In genomic region chr8:119926474-119926873, GRCm38 (mm10) we compare ENCODE assay signal across 11 mouse cellular contexts. TPM values are rescaled to one million over a fixed set of nuclear protein-coding genes. Genes with fewer than 3 reads are reported as not detected.
DNase-seq lines count a peak whose midpoint lies in the region; ATAC-seq and TF ChIP-seq lines count a peak whose summit lies in the region.
"Had no signal": no experiment of that assay in that cellular context is flagged by ENCODE, and none has a peak within 500 bp of the region (broad histone marks: within the 10 kb centered on the region; RNA-seq: fewer than 3 reads in every experiment).

No protein-coding gene starts in this region.

- in situ Hi-C loops in CH12.LX (cut with MboI; ENCODE audit: low pct_ligation_motif_present, low pct_unique_long_range_greater_than_20kb, low sequenced_read_pairs), result no loop called here

- dilution Hi-C loops in CH12.LX (cut with MboI; ENCODE audit: extremely low pct_ligation_motif_present, extremely low pct_unique_long_range_greater_than_20kb, low sequenced_read_pairs), result no loop called here

- H3K27ac ChIP-seq in heart, postnatal 0 days (ENCODE audit: low read depth), result 0 out of 2 replicates have a peak overlapping the region, but pooled peaks have one; percentile 36
- no peak overlapping the region for H3K27ac ChIP-seq in CH12.LX (ENCODE audit: insufficient read depth, low read depth)
- no peak overlapping the region for H3K27ac ChIP-seq in small intestine, adult 2 months (ENCODE audit: insufficient read depth, low read depth, low read length)
- H3K27ac ChIP-seq: heart, embryonic 15.5 days had no signal

- no peaks in the 10 kb centered on the region for H3K9me3 ChIP-seq in heart, postnatal 0 days (replicated peaks; ENCODE audit: control insufficient read depth, low read length)
- H3K9me3 ChIP-seq in CH12.LX (replicated peaks; ENCODE audit: low read length), result no peaks in the 10 kb centered on the region
- H3K9me3 ChIP-seq: heart, embryonic 15.5 days had no signal

- 68% methylated on average over 2 of the region's 2 CpGs for WGBS in heart, postnatal 0 days
- 58% methylated on average over 2 of the region's 2 CpGs for WGBS in small intestine, adult 2 months

- no peak overlapping the region for H3K4me3 ChIP-seq in heart, postnatal 0 days (ENCODE audit: low read depth, low read length)
- H3K4me3 ChIP-seq in CH12.LX (replicated peaks in 1 of 3; ENCODE audit: low read depth in 2 of 3, low read length in 2 of 3, poor library complexity in 1 of 3), result no peak overlapping the region
- no peak overlapping the region for H3K4me3 ChIP-seq in small intestine, adult 2 months (ENCODE audit: low read depth, low read length)
- H3K4me3 ChIP-seq: heart, embryonic 15.5 days had no signal

- no peak for ATAC-seq in heart, postnatal 0 days (ENCODE audit: insufficient read depth, low read depth)
- peak; percentile 61 for ATAC-seq in inflammation-experienced regulatory T-cells, adult 6 months

- H3K4me2 ChIP-seq in heart, postnatal 0 days (ENCODE audit: low read depth, low read length), result no peak overlapping the region
- H3K4me2 ChIP-seq in CH12.LX (ENCODE audit: insufficient read depth, low read depth, poor library complexity, severe bottlenecking), result no peak overlapping the region
- H3K4me2 ChIP-seq: heart, embryonic 15.5 days had no signal

- TF ChIP-seq EP300 in heart, postnatal 0 days (IDR thresholded peaks at IDR 0.05; ENCODE audit: low read depth), result no peak
- no peak for TF ChIP-seq EP300 in CH12.LX (IDR thresholded peaks at IDR 0.05; ENCODE audit: low read length)

- TF ChIP-seq RAD21 in CH12.LX (IDR thresholded peaks at IDR 0.05; ENCODE audit: low read depth, low read length), result peak; percentile 68

- H3K27me3 ChIP-seq in heart, postnatal 0 days (ENCODE audit: control insufficient read depth, insufficient read depth, low read length), result no peaks in the 10 kb centered on the region
- H3K27me3 ChIP-seq in CH12.LX (replicated peaks), result no peaks in the 10 kb centered on the region
- no peaks in the 10 kb centered on the region for H3K27me3 ChIP-seq in small intestine, adult 2 months (ENCODE audit: control insufficient read depth, insufficient read depth, low read length)
- H3K27me3 ChIP-seq: heart, embryonic 15.5 days had no signal

- H3K36me3 ChIP-seq in heart, postnatal 0 days (replicated peaks; ENCODE audit: control insufficient read depth, insufficient read depth, low read length), result no peaks in the 10 kb centered on the region
- H3K36me3 ChIP-seq in CH12.LX (replicated peaks in 1 of 2; ENCODE audit: control insufficient read depth in 1 of 2, insufficient read depth in 1 of 2, low read length in 1 of 2), result peaks cover 8 to 78% of the 10 kb centered on the region in 2 experiments
- H3K36me3 ChIP-seq in small intestine, adult 2 months (ENCODE audit: control insufficient read depth, insufficient read depth, low read length), result no peaks in the 10 kb centered on the region
- H3K36me3 ChIP-seq: heart, embryonic 15.5 days had no signal

- H3K79me2 ChIP-seq in CH12.LX (replicated peaks; ENCODE audit: control insufficient read depth, extremely low read depth, insufficient read depth, poor library complexity, severe bottlenecking), result peaks cover 97% of the 10 kb centered on the region

- peak; percentile 41 for TF ChIP-seq CTCF in heart, postnatal 0 days (IDR thresholded peaks at IDR 0.05; ENCODE audit: low read depth)
- peak in 1 of 2 experiments; percentile 69; a peak in 2 of 4 replicates for TF ChIP-seq CTCF in CH12.LX (conservative IDR thresholded peaks at IDR 0.05 in 1 of 2, IDR thresholded peaks at IDR 0.05 in 1 of 2; ENCODE audit: low read depth in 2 of 2, low read length in 2 of 2)
- TF ChIP-seq CTCF in small intestine, adult 2 months (IDR thresholded peaks at IDR 0.05; ENCODE audit: extremely low read depth, insufficient read length, insufficient replicate concordance, low read depth, low read length), result peak; percentile 45; the same call in 1 of the 2 replicates

- H3K4me1 ChIP-seq in heart, postnatal 0 days (ENCODE audit: control insufficient read depth, insufficient read depth), result peaks cover 25% of the 10 kb centered on the region; the same call in 1 of the 2 replicates
- peaks cover 8 to 65% of the 10 kb centered on the region in 2 experiments for H3K4me1 ChIP-seq in CH12.LX (ENCODE audit: control insufficient read depth in 1 of 2, insufficient read depth in 2 of 2)
- no peaks in the 10 kb centered on the region for H3K4me1 ChIP-seq in small intestine, adult 2 months (ENCODE audit: control insufficient read depth, insufficient read depth, insufficient read length, low read length)

- DNase-seq in heart, postnatal 0 days (ENCODE audit: low spot score), result peak; percentile 33
- no peak for DNase-seq in heart, adult 8-10 months (ENCODE audit: low spot score)
- DNase-seq in CH12.LX (ENCODE audit: extremely low read depth), result peak; percentile 54
- DNase-seq in urinary bladder, postnatal 36 days (ENCODE audit: low spot score in 2 of 2), result no peak
- DNase-seq in right cerebral cortex, postnatal 25 days, result no peak
- no peak for DNase-seq in retina, embryonic 14.5 days (ENCODE audit: low spot score)
- DNase-seq: retina, postnatal 1 day had no signal

- no peak overlapping the region for H3K9ac ChIP-seq in heart, postnatal 0 days (replicated peaks; ENCODE audit: low read depth, low read length)
- no peak overlapping the region for H3K9ac ChIP-seq in CH12.LX (ENCODE audit: insufficient read depth, low read depth)
- H3K9ac ChIP-seq: heart, embryonic 15.5 days had no signal

- no peak for TF ChIP-seq POLR2A in CH12.LX (IDR thresholded peaks at IDR 0.05; ENCODE audit: low read depth, low read length)
- no peak for TF ChIP-seq POLR2A in small intestine, adult 2 months (IDR thresholded peaks at IDR 0.05; ENCODE audit: low read depth, low read length)

TF ChIP-seq in CH12.LX, 34 proteins besides CTCF, POLR2A, EP300 and RAD21:
- TF ChIP-seq IRF4 (IDR thresholded peaks at IDR 0.05; ENCODE audit: low read depth, low read length), result no peak
- TF ChIP-seq MEF2A (IDR thresholded peaks at IDR 0.05; ENCODE audit: borderline replicate concordance, low read depth, low read length), result no peak
- peak; percentile 38 for TF ChIP-seq SMC3 (IDR thresholded peaks at IDR 0.05; ENCODE audit: low read depth, low read length)
- TF ChIP-seq ZNF384 (IDR thresholded peaks at IDR 0.05; ENCODE audit: low read depth, low read length), result peak; percentile 72
TF ChIP-seq in CH12.LX: peak in this region for 2.

RNA-seq across cellular contexts. Expression of gene Gm20388, which starts 15.8 kb away (rescaled TPM):
- 17.3 and 29.1 TPM in 2 replicates for total RNA-seq in heart, postnatal 0 days (2014; rRNA removed; ENCODE audit: low replicate concordance)
- polyA plus RNA-seq in heart, postnatal 0 days (2015; fragmentation: Nextera tagmentation; extraction: Ambion mirVana), result not detected in 2 replicates
- 1 to 10 TPM in 2 of 4 experiments, not detected in 2; 4.2 to 6.7 TPM for total RNA-seq in heart, adult 8-10 months (2022)
- total RNA-seq in CH12.LX (2012; rRNA removed) (16.5 and 26.3 TPM in 2 replicates), CH12.LX (2014; rRNA removed) (11.9 and 14.8 TPM in 2 replicates)
- 22.2 and 27.2 TPM in 2 replicates for polyA plus RNA-seq in CH12.LX (2012; ENCODE audit: insufficient read length, low read depth)
- polyA plus RNA-seq in inflammation-experienced regulatory T-cells, adult 6 months (2017; shearing (Covaris generic)), result 10 to 100 TPM; 10.8 to 14.1 (median 11.8) TPM
- polyA plus RNA-seq in small intestine, adult 2 months (2012; rRNA removed), result 21.9 and 37.3 TPM in 2 replicates
- polyA plus RNA-seq: heart, embryonic 15.5 days; lung, embryonic 16.5 days had no signal

RNA-seq across cellular contexts. Expression of gene Usp10, which starts 16.3 kb away (rescaled TPM):
- total RNA-seq in heart, postnatal 0 days (2014; rRNA removed; ENCODE audit: low replicate concordance), result 36.6 and 44.0 TPM in 2 replicates
- 47.7 and 54.9 TPM in 2 replicates for polyA plus RNA-seq in heart, postnatal 0 days (2015; fragmentation: Nextera tagmentation; extraction: Ambion mirVana)
- 10 to 100 TPM; 50.7 to 55.9 (median 53.9) TPM for total RNA-seq in heart, adult 8-10 months (2022)
- total RNA-seq in CH12.LX (2012; rRNA removed) (152 and 167 TPM in 2 replicates), CH12.LX (2014; rRNA removed) (72.3 and 80.0 TPM in 2 replicates)
- 125 and 161 TPM in 2 replicates for polyA plus RNA-seq in CH12.LX (2012; ENCODE audit: insufficient read length, low read depth)
- polyA plus RNA-seq in inflammation-experienced regulatory T-cells, adult 6 months (2017; shearing (Covaris generic)), result 10 to 100 TPM; 37.4 to 55.0 (median 43.9) TPM
- polyA plus RNA-seq in small intestine, adult 2 months (2012; rRNA removed), result 58.1 and 86.1 TPM in 2 replicates

Comparison
In these comparisons a context has a peak if more than half of its experiments do, and no peak if none do; other contexts are left out.
1. DNase-seq: peak in heart, postnatal 0 days (single experiment) and CH12.LX (single experiment); none in heart, adult 8-10 months (single experiment), urinary bladder, postnatal 36 days (0 of 2), right cerebral cortex, postnatal 25 days (single experiment) and retina, embryonic 14.5 days (single experiment).
2. RNA of gene Gm20388, which starts 15.8 kb away (polyA plus RNA-seq): 21.9 to 37.3 TPM in small intestine, adult 2 months, 22.2 to 27.2 TPM in CH12.LX and 10.8 to 14.1 TPM in inflammation-experienced regulatory T-cells, adult 6 months; not detected in heart, postnatal 0 days; every median in the first group is over 10 times any median in the second.